Mouse (Mus musculus): ENCODE data around the gene Tmem92. TPM values are rescaled to one million over a fixed set of nuclear protein-coding genes. Genes with fewer than 3 reads are reported as not detected.

Tmem92 gene
- polyA plus RNA-seq (2021; fragmentation: Nextera tagmentation) = not detected in 2 replicates
- long read RNA-seq, experiment 1 = 0 reads
- long read RNA-seq, experiment 2 = 0 reads

GRCm38 (mm10) chr11:94782603-94783002 is at the start of gene Tmem92:
Tmem92 (minus strand) TSS chr11:94782703.

GRCm38 (mm10) chr11:94741732-94742272 is 40.7 kb downstream of the Tmem92 start, which contains the start of gene Cdc34b:
Cdc34b (plus strand) TSS chr11:94741782.

Other genes with a start within 250 kb of the Tmem92 start
- gene Rsad1, start 233.4 kb downstream of the Tmem92 start, polyA plus RNA-seq (2021; fragmentation: Nextera tagmentation) = 2.7 and 3.7 TPM in 2 replicates
- gene Chad, start 217.7 kb downstream of the Tmem92 start, polyA plus RNA-seq (2021; fragmentation: Nextera tagmentation) = 0.19 and 0.34 TPM in 2 replicates
- gene Acsf2, start 180.8 kb downstream of the Tmem92 start, polyA plus RNA-seq (2021; fragmentation: Nextera tagmentation) = 5.9 and 6.7 TPM in 2 replicates
- gene Lrrc59, start 152.9 kb downstream of the Tmem92 start, polyA plus RNA-seq (2021; fragmentation: Nextera tagmentation) = 25.3 and 27.7 TPM in 2 replicates
- 152 and 155 TPM in 2 replicates for gene Mrpl27, start 128.9 kb downstream of the Tmem92 start, polyA plus RNA-seq (2021; fragmentation: Nextera tagmentation)
- 0.16 and 0.29 TPM in 2 replicates for gene Eme1, start 128.7 kb downstream of the Tmem92 start, polyA plus RNA-seq (2021; fragmentation: Nextera tagmentation)
- gene Xylt2, start 105.2 kb downstream of the Tmem92 start, polyA plus RNA-seq (2021; fragmentation: Nextera tagmentation) = 12.1 and 12.7 TPM in 2 replicates
- gene Gm11541, start 78.2 kb downstream of the Tmem92 start, polyA plus RNA-seq (2021; fragmentation: Nextera tagmentation) = 0.13 TPM in 1 of 2 replicates, not detected in the other
- not detected in 2 replicates for gene Cdc34b, start 40.9 kb downstream of the Tmem92 start, polyA plus RNA-seq (2021; fragmentation: Nextera tagmentation)
- gene Col1a1, start 153.5 kb upstream of the Tmem92 start, polyA plus RNA-seq (2021; fragmentation: Nextera tagmentation) = 0.90 and 1.4 TPM in 2 replicates
- gene Hils1, start 184.9 kb upstream of the Tmem92 start, polyA plus RNA-seq (2021; fragmentation: Nextera tagmentation) = not detected in 2 replicates
- 0.40 and 0.46 TPM in 2 replicates for gene Sgca, start 193.6 kb upstream of the Tmem92 start, polyA plus RNA-seq (2021; fragmentation: Nextera tagmentation)
- 30.7 and 37.0 TPM in 2 replicates for gene Ppp1r9b, start 208.3 kb upstream of the Tmem92 start, polyA plus RNA-seq (2021; fragmentation: Nextera tagmentation)
- 13.5 and 16.5 TPM in 2 replicates for gene Samd14, start 227.2 kb upstream of the Tmem92 start, polyA plus RNA-seq (2021; fragmentation: Nextera tagmentation)